ENCODE assay signal across 10 mouse cellular contexts in the genomic region with DNA sequence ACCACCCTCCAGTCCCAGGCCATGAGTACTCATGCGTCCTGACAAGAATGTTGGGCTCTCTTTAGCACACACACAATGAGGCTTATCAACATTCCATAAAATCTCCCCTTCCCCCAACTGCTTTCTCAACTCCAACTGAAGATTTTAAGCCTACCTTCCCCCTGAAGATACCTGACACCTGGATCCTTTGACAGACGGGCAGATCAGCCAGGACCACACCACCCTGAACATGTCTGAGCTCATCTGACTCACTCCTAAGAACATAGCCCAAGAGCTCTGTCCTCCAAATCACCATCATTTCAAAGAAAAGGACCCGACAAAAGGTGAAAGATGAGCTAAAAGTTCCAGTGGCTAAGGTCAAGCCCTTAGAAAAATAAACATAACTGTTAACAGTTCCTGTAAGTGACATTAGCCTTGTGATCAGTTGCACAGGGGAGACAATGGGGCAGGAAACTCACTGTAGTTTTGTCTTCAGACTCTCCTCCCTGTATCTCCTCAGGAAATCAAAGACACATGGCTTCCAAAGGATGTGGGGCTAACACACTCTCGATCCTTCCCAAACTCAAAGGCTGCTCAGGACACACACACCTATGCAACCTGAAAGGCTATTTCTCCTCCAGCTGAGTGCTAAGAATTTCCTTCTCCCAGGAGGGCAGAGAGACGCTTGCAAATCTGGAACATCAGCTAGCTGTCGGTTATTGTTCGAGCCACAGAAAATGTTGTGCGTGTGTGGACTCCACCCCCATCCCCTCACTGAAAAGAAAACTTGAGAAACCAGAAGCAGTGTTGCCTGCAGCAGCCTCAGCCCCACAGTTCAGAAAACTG. TPM values are rescaled to one million over a fixed set of nuclear protein-coding genes. Genes with fewer than 3 reads are reported as not detected.
DNase-seq lines count a peak whose midpoint lies in the region; ATAC-seq and TF ChIP-seq lines count a peak whose summit lies in the region.
"Had no signal": no experiment of that assay in that cellular context is flagged by ENCODE, and none has a peak within 500 bp of the region (broad histone marks: within the 10 kb centered on the region; RNA-seq: fewer than 3 reads in every experiment).

No protein-coding gene starts in this region.

- ATAC-seq in kidney, postnatal 0 days (replicated peaks; ENCODE audit: low FRiP score, low read depth) = no peak
- ATAC-seq in limb, embryonic 12.5 days (ENCODE audit: insufficient number of reproducible peaks, insufficient read depth, low FRiP score, low TSS enrichment, low read depth) = no peak

- H3K4me2 ChIP-seq in kidney, postnatal 0 days (ENCODE audit: low read length) = peak overlapping the region; percentile 14; the same call in 1 of the 2 replicates
- peak overlapping the region; percentile 19; the same call in 1 of the 2 replicates for H3K4me2 ChIP-seq in limb, embryonic 12.5 days

- H3K27me3 ChIP-seq in heart, adult 2 months (ENCODE audit: control insufficient read depth, insufficient read depth, low read length) = no peaks in the 10 kb centered on the region
- no peaks in the 10 kb centered on the region for H3K27me3 ChIP-seq in kidney, postnatal 0 days (ENCODE audit: insufficient read depth, low read length)
- H3K27me3 ChIP-seq in limb, embryonic 12.5 days = no peaks in the 10 kb centered on the region

- H3K4me3 ChIP-seq in heart, adult 2 months = no peak overlapping the region
- no peak overlapping the region for H3K4me3 ChIP-seq in kidney, postnatal 0 days (replicated peaks; ENCODE audit: low read depth, low read length)
- no peak overlapping the region for H3K4me3 ChIP-seq in limb, embryonic 12.5 days (replicated peaks)

- H3K27ac ChIP-seq in heart, adult 2 months = peak overlapping the region; percentile 38
- H3K27ac ChIP-seq in kidney, postnatal 0 days = peak overlapping the region; percentile 2; the same call in 1 of the 2 replicates
- H3K27ac ChIP-seq in limb, embryonic 12.5 days = peak overlapping the region; percentile 67; the same call in 1 of the 2 replicates

- DNase-seq in heart, adult 2 months = peak in 1 of 2 experiments; percentile 23
- DNase-seq in heart, postnatal 36 days = no peak
- no peak for DNase-seq in kidney, postnatal 0 days (ENCODE audit: low spot score)
- no peak for DNase-seq in kidney, adult 11 months
- peak; percentile 73 for DNase-seq in ZHBTc4 (ENCODE audit: low read depth, low spot score)
- no peak for DNase-seq in layer of hippocampus, postnatal 10 days (ENCODE audit: low spot score in 2 of 2)
- DNase-seq in spleen, postnatal 14 days (ENCODE audit: low spot score in 2 of 2) = no peak
- DNase-seq: midbrain, embryonic 14.5 days had no signal

- 0 out of 2 replicates have a peak, but pooled peaks have one; percentile 6 for TF ChIP-seq POLR2A in heart, adult 2 months (IDR thresholded peaks at IDR 0.05; ENCODE audit: insufficient read depth, low read depth, low read length)

- no peaks in the 10 kb centered on the region for H3K9me3 ChIP-seq in kidney, postnatal 0 days (replicated peaks; ENCODE audit: low read length)
- no peaks in the 10 kb centered on the region for H3K9me3 ChIP-seq in limb, embryonic 12.5 days

- TF ChIP-seq CTCF in heart, adult 2 months (IDR thresholded peaks at IDR 0.05) = no peak
- no peak for TF ChIP-seq CTCF in kidney, postnatal 0 days (IDR thresholded peaks at IDR 0.05; ENCODE audit: low read depth)

- intact Hi-C loops in heart, adult 2 months (cut with DNase I) = no loop called here
- intact Hi-C loops in heart, postnatal 36 days (cut with DNase I) = no loop called here

- peaks cover 19% of the 10 kb centered on the region for H3K4me1 ChIP-seq in heart, adult 2 months (ENCODE audit: control insufficient read depth, insufficient read depth, low read length)
- H3K4me1 ChIP-seq in kidney, postnatal 0 days (replicated peaks; ENCODE audit: insufficient read depth, low read length) = peaks cover 34% of the 10 kb centered on the region
- peaks cover 52% of the 10 kb centered on the region for H3K4me1 ChIP-seq in limb, embryonic 12.5 days (replicated peaks)

- H3K79me2 ChIP-seq in heart, adult 2 months (replicated peaks; ENCODE audit: control insufficient read depth, insufficient read depth, low read length) = peaks cover 4% of the 10 kb centered on the region

- 0 out of 2 replicates have a peak, but pooled peaks have one; percentile 37 for TF ChIP-seq EP300 in heart, adult 2 months (IDR thresholded peaks at IDR 0.05; ENCODE audit: insufficient read depth, low read depth, low read length)

- 31% methylated on average over 8 of the region's 8 CpGs for WGBS in heart, adult 2 months
- WGBS in kidney, postnatal 0 days = 14% methylated on average over 8 of the region's 8 CpGs
- WGBS in limb, embryonic 12.5 days = 47% methylated on average over 8 of the region's 8 CpGs

- 0 out of 2 replicates have a peak, but pooled peaks cover 3% of the 10 kb centered on the region for H3K36me3 ChIP-seq in heart, adult 2 months (ENCODE audit: control insufficient read depth, insufficient read depth, low read length)
- peaks cover 25% of the 10 kb centered on the region for H3K36me3 ChIP-seq in kidney, postnatal 0 days (ENCODE audit: insufficient read depth, low read length)
- peaks cover 46% of the 10 kb centered on the region for H3K36me3 ChIP-seq in limb, embryonic 12.5 days

- H3K9ac ChIP-seq in heart, adult 2 months (ENCODE audit: low read depth, low read length) = no peak overlapping the region
- H3K9ac ChIP-seq in kidney, postnatal 0 days (ENCODE audit: low read depth, low read length) = no peak overlapping the region
- H3K9ac ChIP-seq in limb, embryonic 12.5 days (replicated peaks) = no peak overlapping the region

RNA-seq across cellular contexts. Expression of gene Mlec, which starts 5.6 kb away (rescaled TPM):
- 10 to 100 TPM; 74.6 to 80.6 TPM for total RNA-seq in heart, adult 2 months (2021)
- polyA plus RNA-seq in heart, adult 2 months (2012; rRNA removed) = 40.4 and 75.4 TPM in 2 replicates
- total RNA-seq in heart, postnatal 36 days (2021) = 10 to 100 TPM; 73.4 to 93.0 TPM
- polyA plus RNA-seq in kidney, postnatal 0 days (2015; fragmentation: Nextera tagmentation; extraction: Ambion mirVana) = 43.6 and 44.4 TPM in 2 replicates
- polyA plus RNA-seq in limb, embryonic 12.5 days (2016; fragmentation: Nextera tagmentation; extraction: Ambion mirVana) = 76.6 and 89.6 TPM in 2 replicates
- total RNA-seq in layer of hippocampus, postnatal 10 days (2021) = 10 to 100 TPM; 75.1 to 78.2 TPM

RNA-seq across cellular contexts. Expression of gene Unc119b, which starts 17.6 kb away (rescaled TPM):
- total RNA-seq in heart, adult 2 months (2021) = 10 to 100 TPM; 15.8 to 22.0 TPM
- polyA plus RNA-seq in heart, adult 2 months (2012; rRNA removed) = 18.4 and 27.8 TPM in 2 replicates
- 10 to 100 TPM; 17.7 to 21.3 TPM for total RNA-seq in heart, postnatal 36 days (2021)
- polyA plus RNA-seq in kidney, postnatal 0 days (2015; fragmentation: Nextera tagmentation; extraction: Ambion mirVana) = 40.8 and 42.7 TPM in 2 replicates
- polyA plus RNA-seq in limb, embryonic 12.5 days (2016; fragmentation: Nextera tagmentation; extraction: Ambion mirVana) = 61.7 and 62.6 TPM in 2 replicates
- 10 to 100 TPM; 26.7 to 29.8 TPM for total RNA-seq in layer of hippocampus, postnatal 10 days (2021)

RNA-seq across cellular contexts. Expression of gene Acads, which starts 33.2 kb away (rescaled TPM):
- 100 to 1,000 TPM; 199 to 228 TPM for total RNA-seq in heart, adult 2 months (2021)
- polyA plus RNA-seq in heart, adult 2 months (2012; rRNA removed) = 256 and 333 TPM in 2 replicates
- 100 to 1,000 TPM; 203 to 239 TPM for total RNA-seq in heart, postnatal 36 days (2021)
- polyA plus RNA-seq in kidney, postnatal 0 days (2015; fragmentation: Nextera tagmentation; extraction: Ambion mirVana) = 105 and 117 TPM in 2 replicates
- 65.2 and 69.5 TPM in 2 replicates for polyA plus RNA-seq in limb, embryonic 12.5 days (2016; fragmentation: Nextera tagmentation; extraction: Ambion mirVana)
- 1 to 10 TPM; 6.8 to 9.9 TPM for total RNA-seq in layer of hippocampus, postnatal 10 days (2021)

RNA-seq across cellular contexts. Expression of gene Cabp1, which starts 41.8 kb away (rescaled TPM):
- 1 to 10 TPM; 2.3 to 3.9 TPM for total RNA-seq in heart, adult 2 months (2021)
- polyA plus RNA-seq in heart, adult 2 months (2012; rRNA removed) = 6.0 and 13.2 TPM in 2 replicates
- total RNA-seq in heart, postnatal 36 days (2021) = 1 to 10 TPM; 1.8 to 3.2 TPM
- 0.87 and 1.2 TPM in 2 replicates for polyA plus RNA-seq in kidney, postnatal 0 days (2015; fragmentation: Nextera tagmentation; extraction: Ambion mirVana)
- polyA plus RNA-seq in limb, embryonic 12.5 days (2016; fragmentation: Nextera tagmentation; extraction: Ambion mirVana) = 1.1 and 1.3 TPM in 2 replicates
- 10 to 100 TPM; 78.5 to 79.5 TPM for total RNA-seq in layer of hippocampus, postnatal 10 days (2021)

RNA-seq across cellular contexts. Expression of gene Gm10401, which starts 54.2 kb away (rescaled TPM):
- total RNA-seq in heart, adult 2 months (2021) = not detected
- not detected in 2 replicates for polyA plus RNA-seq in heart, adult 2 months (2012; rRNA removed)
- total RNA-seq in heart, postnatal 36 days (2021) = not detected
- polyA plus RNA-seq in kidney, postnatal 0 days (2015; fragmentation: Nextera tagmentation; extraction: Ambion mirVana) = 26.6 and 31.3 TPM in 2 replicates
- polyA plus RNA-seq in limb, embryonic 12.5 days (2016; fragmentation: Nextera tagmentation; extraction: Ambion mirVana) = 36.3 and 38.8 TPM in 2 replicates
- not detected for total RNA-seq in layer of hippocampus, postnatal 10 days (2021)
- total RNA-seq: left cerebral cortex, postnatal 14 days had no signal

Comparison
In these comparisons a context has a peak if more than half of its experiments do, and no peak if none do; other contexts are left out.
1. H3K27ac ChIP-seq: peak in every context shown above with its lines; median percentile 67 in limb, embryonic 12.5 days; 38 in heart, adult 2 months; 2 in kidney, postnatal 0 days.
2. RNA of gene Acads, which starts 33.2 kb away (total RNA-seq): 203 to 239 TPM in heart, postnatal 36 days and 199 to 228 TPM in heart, adult 2 months; 6.8 to 9.9 TPM in layer of hippocampus, postnatal 10 days; every median in the first group is over 10 times any median in the second.